Mouse (Mus musculus): ENCODE measurements around the gene Snapc5.

Gene Snapc5

GRCm38 (mm10) chr9:64199897-64200296 is 20.8 kb downstream of the Snapc5 start:
- DNase-seq (ENCODE audit: low read depth): no peak

GRCm38 (mm10) chr9:64202331-64202730 is 23.3 kb downstream of the Snapc5 start:
- no peak for DNase-seq (ENCODE audit: low read depth)

- DNase-seq (ENCODE audit: low read depth): no peak
These were observed 23.8 kb downstream of the Snapc5 start for GRCm38 (mm10) chr9:64202866-64203265.

- DNase-seq (ENCODE audit: low read depth): no peak
These were observed 28.5 kb downstream of the Snapc5 start for GRCm38 (mm10) chr9:64207509-64208084.

GRCm38 (mm10) chr9:64214452-64214851 is 35.4 kb downstream of the Snapc5 start:
- DNase-seq (ENCODE audit: low read depth): no peak

GRCm38 (mm10) chr9:64216090-64216489 is 37.0 kb downstream of the Snapc5 start:
- DNase-seq (ENCODE audit: low read depth): no peak

GRCm38 (mm10) chr9:64216641-64217040 is 37.6 kb downstream of the Snapc5 start:
- no peak for DNase-seq (ENCODE audit: low read depth)

- DNase-seq (ENCODE audit: low read depth): no peak
These were observed 38.8 kb downstream of the Snapc5 start for GRCm38 (mm10) chr9:64217887-64218286.

GRCm38 (mm10) chr9:64219305-64219704 is 40.2 kb downstream of the Snapc5 start:
- DNase-seq (ENCODE audit: low read depth): no peak

- DNase-seq (ENCODE audit: low read depth): no peak
These were observed 40.8 kb downstream of the Snapc5 start for GRCm38 (mm10) chr9:64219772-64220420.

- DNase-seq (ENCODE audit: low read depth): no peak
These were observed 41.5 kb downstream of the Snapc5 start for GRCm38 (mm10) chr9:64220603-64221002.

- no peak for DNase-seq (ENCODE audit: low read depth)
These were observed 42.4 kb downstream of the Snapc5 start for GRCm38 (mm10) chr9:64221480-64221879.

- DNase-seq (ENCODE audit: low read depth): no peak
These were observed 43.0 kb downstream of the Snapc5 start for GRCm38 (mm10) chr9:64222098-64222497.

- DNase-seq (ENCODE audit: low read depth): no peak
These were observed 46.7 kb downstream of the Snapc5 start for GRCm38 (mm10) chr9:64225805-64226204.

GRCm38 (mm10) chr9:64227736-64228135 is 48.7 kb downstream of the Snapc5 start:
- DNase-seq (ENCODE audit: low read depth): no peak

GRCm38 (mm10) chr9:64228972-64229371 is 49.9 kb downstream of the Snapc5 start:
- no peak for DNase-seq (ENCODE audit: low read depth)

- DNase-seq (ENCODE audit: low read depth): no peak
These were observed 52.1 kb downstream of the Snapc5 start for GRCm38 (mm10) chr9:64231171-64231570.

GRCm38 (mm10) chr9:64231674-64232073 is 52.6 kb downstream of the Snapc5 start:
- no peak for DNase-seq (ENCODE audit: low read depth)

- DNase-seq (ENCODE audit: low read depth): no peak
These were observed 53.3 kb downstream of the Snapc5 start for GRCm38 (mm10) chr9:64232257-64232957.
